Mouse (Mus musculus): ENCODE measurements at regions not wholly inside any gene's neighbourhood (a gene's known extent, or its start where the extent isn't known, plus 50 kb on each side); places are given as distances from the start of the nearest gene placed in this dataset.
A peak's percentile ranks its signal among the peaks of the same experiment; 100 is the strongest.
"Not testable (repeated sequence)": the region's sequence is repeated elsewhere in the genome, so short reads cannot be mapped to it uniquely, and the experiment has no call there.

DNA sequence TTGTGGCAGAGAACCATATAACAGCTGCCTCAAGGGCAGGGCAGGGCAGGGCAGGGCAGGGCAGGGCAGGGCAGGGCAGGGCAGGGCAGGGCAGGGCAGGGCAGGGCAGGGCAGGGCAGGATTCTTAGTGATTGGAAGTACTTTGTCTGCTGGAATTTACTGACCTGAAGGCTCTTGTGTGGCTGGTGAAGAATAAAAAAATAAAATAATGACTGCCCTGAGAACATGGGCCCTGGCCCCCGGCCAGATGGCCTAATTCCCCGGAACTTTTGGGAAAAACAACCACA, 169.3 kb downstream of the Qk start:
- DNase-seq; intact Hi-C loops (cut with DNase I): not testable (repeated sequence)

DNA sequence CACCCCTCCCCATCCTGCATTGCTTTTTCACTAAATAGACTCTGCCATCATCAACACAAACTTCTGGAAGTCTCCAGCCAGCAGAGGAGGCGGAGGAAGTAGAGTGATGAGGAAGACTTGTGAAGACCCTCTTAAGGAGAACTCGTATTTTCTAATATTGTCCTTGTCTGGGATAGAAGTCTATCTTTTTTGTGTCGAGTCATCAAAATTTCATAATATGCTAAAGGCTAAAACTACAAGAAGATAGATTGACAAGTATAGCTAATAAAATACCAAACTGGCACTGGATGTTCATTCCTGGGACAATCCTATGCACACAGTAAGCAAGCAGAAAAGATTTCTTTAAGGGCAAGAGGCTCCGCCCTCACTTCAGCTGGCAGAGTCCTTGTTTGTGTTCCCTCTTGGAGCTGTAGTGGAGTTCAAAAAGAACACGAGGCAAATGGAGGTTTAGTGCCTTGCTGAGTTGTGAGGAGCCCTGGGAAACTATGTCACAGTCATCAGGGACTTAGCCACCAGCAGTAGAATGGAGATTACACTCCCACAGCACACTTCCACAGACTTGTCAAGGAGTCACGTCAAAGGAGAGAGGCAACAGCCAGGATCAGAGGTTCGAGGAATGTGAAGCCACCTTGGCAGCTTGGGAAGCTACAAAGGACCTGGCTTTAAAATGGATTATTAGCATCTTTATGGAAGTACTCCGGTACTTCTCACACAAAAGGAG, 169.8 kb downstream of the Qk start:
- DNase-seq: no peak
- intact Hi-C loops (cut with DNase I): no loop called here

DNA sequence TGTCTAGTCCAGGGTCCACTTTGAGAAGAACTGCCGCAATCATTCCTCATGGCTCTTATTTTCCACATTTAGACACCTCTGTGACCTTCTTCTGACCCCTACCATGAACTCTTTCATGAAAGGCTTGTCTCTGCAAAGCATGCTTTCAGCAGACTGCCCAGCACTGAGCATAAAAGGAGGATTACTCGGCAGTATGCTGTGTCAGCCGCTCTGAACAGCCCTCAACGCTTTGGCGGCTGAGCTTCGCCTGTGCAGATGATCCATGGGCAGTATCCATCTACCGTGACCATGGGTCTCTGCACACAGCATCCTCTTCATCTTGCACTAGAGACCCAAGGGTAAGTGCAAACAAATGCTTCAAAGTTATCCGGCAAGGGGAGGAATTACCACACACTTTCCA, 172.5 kb downstream of the Qk start:
- intact Hi-C loops (cut with DNase I): no loop called here
- no peak for DNase-seq

DNA sequence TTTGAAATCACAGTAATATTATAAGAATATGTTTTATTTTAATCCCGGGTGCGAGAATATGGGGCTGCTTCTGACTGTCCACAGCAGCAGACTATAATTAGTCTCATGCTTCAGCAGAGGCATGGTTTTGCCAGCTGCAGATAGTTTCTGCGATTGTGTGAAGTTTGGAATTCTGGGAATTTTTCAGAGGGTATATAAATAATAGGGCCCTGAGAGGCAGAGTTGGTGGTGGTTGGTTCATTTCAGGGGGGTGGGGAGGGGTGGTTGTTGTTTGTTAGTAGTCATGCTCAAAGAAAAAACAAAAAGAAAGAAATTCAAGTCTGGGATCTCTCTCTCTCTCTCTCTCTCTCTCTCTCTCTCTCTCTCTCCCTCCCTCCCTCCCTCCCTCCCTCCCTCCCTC, 173.1 kb downstream of the Qk start:
- DNase-seq: no peak
- intact Hi-C loops (cut with DNase I): no loop called here

DNA sequence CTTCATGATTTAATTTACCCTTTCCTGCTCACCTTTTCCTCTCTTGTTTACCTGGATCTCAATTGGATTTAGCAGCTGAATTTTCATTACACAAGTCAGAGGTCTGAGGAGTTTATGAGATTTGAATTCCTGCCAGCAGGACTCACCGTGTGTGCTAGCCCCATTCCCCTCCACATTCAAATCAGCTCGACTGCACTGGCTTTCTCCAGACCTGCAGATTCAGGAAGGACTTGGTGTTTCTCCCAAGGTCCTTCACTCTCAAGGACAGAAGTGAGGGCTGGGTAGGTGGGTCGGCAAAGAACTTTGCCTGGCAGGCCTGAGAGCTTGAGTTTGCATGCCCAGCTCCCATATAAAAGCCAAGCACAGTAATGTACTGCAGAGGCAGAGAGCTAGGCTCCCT, 180.8 kb downstream of the Qk start:
- no peak for DNase-seq
- intact Hi-C loops (cut with DNase I): no loop called here

DNA sequence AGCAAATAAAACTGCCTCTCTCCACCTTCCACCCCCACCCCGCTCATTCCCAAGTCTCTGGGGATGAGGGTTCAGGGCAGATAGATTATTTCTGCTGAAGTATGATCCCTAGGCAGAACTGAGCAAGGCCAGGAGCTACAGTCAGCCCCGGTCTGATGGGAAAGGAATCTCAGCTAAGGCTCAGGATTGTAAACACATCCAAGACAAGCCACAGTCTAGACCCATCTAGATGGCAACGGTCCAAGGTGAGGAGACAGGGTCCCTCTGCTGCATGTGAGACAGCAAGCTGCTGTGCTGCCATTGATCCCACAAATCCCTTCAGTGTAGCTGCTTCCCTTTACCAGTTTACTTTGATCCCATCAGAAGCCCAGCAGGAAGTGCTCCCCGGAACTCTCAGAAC, 181.3 kb downstream of the Qk start:
- no peak for DNase-seq
- intact Hi-C loops (cut with DNase I): no loop called here

DNA sequence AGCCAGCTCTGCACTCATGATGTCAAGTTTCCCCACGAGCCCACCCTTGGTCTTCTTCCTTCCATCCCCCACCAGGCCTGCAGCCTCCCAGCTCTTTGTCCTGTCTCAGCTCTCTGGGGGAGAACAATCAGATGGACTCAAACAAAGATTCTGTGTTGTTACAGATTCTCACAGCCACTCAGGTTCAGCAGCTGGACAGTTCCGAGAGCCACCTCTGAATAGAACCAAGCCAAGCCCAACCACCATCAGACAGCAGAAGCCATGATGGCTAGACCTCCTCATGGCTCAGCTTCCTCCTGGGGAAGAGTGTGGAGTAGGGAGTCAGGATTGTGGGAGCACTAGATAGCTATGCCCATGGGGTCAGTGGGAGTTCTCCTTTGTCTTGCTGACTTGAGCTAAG, 184.5 kb downstream of the Qk start:
- DNase-seq: peak; percentile 17 to 47
- intact Hi-C loops (cut with DNase I): no loop called here

DNA sequence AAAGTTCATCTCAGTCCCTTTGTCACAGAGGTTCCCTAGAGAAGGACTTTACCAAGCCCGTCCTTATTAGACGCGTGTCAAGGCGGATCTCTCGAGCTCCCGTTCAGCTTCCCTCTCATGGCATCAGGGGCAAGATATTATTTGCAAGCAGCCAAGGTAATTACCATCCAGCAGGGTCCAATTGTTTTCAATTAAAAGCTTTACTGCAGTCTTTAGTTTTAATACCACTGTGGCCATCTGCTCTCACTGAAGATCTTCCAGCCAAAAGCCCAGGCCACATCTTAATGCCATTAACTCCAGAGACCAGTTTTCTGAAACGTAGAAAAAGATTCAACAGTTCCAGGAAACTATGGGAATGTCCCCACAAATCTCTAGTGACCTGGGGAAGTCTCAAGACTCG, 191.1 kb downstream of the Qk start:
- intact Hi-C loops (cut with DNase I): no loop called here
- DNase-seq: no peak

DNA sequence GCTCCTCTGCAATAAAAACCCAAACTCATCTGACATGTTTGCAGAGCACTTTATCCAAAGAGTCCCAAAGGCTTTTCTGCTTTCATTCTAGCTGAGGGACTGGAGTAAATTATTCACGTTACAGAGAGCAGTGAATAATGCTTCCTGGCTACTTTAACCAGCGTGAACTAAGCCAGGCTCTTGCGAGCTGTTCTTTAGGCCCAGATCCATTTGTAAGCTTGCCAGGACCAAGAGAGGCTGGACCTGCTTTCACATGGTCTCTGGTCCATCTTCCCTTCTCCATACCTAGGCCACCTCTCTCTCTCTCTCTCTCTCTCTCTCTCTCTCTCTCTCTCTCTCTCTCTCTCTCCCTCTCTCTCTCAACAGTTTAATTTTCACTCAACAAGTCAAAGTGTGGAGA, 197.2 kb downstream of the Qk start:
- intact Hi-C loops (cut with DNase I): no loop called here
- no peak for DNase-seq

DNA sequence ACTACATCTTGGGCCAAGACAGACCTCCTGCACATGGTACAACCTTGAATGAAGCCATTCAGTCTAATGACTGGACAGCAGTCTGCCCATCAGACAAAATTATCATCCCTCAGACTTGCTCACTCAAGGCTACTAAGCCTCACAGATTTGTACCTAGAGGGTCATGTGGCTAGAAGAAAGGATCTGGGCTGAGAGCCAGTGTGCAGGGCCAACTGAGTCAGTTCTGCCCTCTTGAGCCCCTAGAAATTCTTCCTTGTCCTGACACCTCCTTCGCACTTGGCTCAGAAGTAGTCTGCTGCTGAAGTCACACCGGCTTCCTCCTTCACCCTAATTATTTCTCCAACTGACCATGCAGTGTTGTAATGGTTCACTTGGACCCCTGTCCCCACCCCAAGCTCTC, 207.5 kb downstream of the Qk start:
- intact Hi-C loops (cut with DNase I): loop anchor here (10.0 kb wide), 1 partner anchor 1713 kb away; no protein-coding TSS in a partner anchor
- no peak for DNase-seq

DNA sequence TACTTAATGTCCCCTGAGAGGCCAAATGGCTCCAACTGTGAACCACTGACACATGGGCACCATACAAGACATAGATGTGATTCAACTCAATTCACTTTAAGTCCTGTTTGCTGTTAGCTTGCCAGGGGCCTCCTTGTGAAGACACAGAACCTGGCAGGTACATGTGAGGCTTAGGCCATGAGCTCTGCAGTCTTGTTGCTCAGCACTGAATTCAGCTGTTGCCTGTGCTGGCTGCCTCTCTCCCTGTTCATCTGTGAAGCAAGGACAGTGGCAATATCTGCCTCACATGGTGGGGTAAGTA, 209.3 kb downstream of the Qk start:
- DNase-seq: no peak
- intact Hi-C loops (cut with DNase I): loop anchor here (10.0 kb wide), 1 partner anchor 1714 kb away; no protein-coding TSS in a partner anchor

DNA sequence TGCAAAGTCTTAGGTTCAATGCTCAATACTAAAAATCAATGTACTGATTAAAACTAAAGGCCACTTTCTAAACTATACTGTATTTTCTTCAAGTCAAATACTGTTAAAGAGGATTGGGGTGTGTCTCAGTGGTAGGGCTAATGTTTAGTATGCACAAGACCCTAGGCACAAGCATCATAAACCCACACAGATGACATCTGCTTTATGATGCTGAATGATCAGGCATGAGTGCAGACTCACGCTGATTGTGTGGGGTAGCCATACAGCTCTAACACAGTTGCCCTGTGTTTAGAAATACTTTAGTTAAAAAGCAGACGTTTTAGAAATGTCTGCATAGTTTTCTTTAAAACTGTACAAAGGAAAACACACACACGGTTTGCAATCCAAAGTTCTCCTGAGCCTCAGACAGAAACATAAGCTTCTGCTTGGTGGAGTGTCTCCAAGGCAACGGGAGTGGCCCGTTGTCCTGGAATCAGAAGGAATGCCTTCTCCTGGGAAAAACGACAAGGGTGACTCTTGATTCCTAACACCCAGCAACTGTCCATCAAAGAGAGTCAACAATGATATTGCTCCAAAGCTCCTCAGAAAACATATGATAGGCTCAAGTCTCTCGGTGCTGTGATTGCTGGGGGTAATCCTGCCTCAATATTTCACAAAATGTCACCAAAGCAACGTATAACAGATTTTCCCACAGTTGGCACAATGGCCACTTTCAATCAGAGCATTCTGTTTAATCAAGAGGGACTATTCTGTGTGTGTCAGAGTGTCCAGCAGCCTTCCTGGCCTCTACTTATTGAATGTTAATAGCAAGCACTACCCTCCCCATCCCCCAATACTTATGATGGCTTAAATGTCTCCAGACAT, 209.9 kb downstream of the Qk start:
- intact Hi-C loops (cut with DNase I): loop anchor here (5.0 to 10.0 kb wide), 2 partner anchors 73 to 1715 kb away; no protein-coding TSS in a partner anchor
- no peak for DNase-seq

DNA sequence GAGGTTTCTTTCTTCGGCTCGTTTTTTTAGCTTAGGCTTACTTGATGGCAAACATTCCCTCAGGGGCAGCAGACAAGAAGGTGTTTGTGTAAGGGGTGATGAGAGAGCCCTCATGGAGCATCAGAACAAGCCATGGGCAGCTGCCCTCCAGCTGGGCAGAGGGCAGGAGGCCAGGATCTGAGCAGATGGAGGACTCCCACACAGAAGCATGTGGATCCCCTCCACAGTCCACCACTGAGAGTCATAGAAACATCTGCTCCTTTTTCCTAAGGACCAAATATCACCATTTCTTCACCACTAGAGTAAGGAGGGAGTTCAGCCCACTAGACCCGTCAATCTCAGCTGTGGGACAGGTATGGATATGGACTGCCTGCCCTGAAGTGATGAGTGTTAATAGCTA, 214.4 kb downstream of the Qk start:
- intact Hi-C loops (cut with DNase I): loop anchor here (5.0 kb wide), 1 partner anchor 77 kb away; no protein-coding TSS in a partner anchor
- DNase-seq: peak; percentile 24 to 39

DNA sequence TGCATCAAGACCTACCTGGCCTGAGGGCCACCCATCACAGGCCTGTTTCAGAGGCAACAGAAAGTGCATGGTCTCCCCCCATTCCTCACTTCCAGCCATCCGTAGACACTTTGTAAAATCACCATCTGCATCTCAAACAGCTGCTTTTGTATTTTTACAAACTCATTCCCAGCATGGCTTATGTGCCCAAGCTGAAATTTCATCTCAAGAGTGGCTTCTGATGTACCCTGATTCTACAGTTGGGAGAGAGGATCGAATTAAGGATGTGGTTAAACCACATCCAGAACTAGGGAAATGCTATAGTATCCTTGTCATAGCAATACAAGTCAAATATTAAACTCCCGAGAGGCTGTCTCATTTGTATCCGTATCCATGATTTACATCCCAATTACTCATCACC, 221.5 kb downstream of the Qk start:
- no peak for DNase-seq
- intact Hi-C loops (cut with DNase I): loop anchor here (5.0 kb wide), 3 partner anchors 104 to 394 kb away; no protein-coding TSS in a partner anchor

DNA sequence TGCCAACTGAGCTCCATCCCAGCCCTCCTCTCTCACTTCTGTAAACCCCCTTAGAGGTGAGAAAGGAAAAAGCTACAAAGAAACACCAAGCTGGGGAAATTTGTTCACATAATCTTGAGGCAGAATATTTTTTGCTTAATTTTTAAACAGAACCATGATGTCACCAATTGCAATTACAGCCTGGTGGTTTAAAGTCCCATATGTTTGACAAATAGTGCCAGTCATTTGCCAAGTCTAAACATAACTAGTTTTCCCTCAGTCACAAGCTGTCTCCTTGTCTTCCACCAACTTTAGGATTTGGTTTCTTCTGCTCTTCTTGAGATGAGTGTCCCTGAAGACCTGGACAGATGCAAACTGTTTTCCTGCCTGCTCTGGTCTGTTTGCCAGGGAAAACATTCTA, 222.0 kb downstream of the Qk start:
- no peak for DNase-seq
- intact Hi-C loops (cut with DNase I): loop anchor here (5.0 kb wide), 3 partner anchors 105 to 395 kb away; no protein-coding TSS in a partner anchor

DNA sequence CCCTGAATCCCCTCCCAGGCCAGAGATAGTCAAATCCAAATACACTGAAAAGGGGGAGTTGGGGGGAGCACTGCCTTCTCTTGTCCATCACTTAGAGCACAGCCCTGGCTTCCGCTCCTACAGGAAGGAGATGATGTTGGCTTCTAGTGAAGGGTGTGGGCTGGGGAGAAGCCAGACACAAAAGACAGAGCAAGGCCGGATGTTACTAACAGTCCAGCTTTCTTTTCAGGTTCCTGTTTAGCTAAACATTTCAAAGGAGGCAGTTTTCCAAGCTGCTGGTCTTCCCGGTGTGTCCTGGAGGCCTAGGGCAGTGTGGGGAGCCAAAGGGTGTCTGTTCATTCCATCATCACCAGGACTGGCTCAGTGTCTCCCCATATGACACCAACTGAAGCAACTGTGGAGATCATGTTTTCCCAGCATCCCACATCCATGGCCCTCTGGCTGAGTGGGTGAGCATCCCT, 223.8 kb downstream of the Qk start:
- intact Hi-C loops (cut with DNase I): loop anchor here (2.0 to 5.0 kb wide), 4 partner anchors 106 to 396 kb away; no protein-coding TSS in a partner anchor

DNA sequence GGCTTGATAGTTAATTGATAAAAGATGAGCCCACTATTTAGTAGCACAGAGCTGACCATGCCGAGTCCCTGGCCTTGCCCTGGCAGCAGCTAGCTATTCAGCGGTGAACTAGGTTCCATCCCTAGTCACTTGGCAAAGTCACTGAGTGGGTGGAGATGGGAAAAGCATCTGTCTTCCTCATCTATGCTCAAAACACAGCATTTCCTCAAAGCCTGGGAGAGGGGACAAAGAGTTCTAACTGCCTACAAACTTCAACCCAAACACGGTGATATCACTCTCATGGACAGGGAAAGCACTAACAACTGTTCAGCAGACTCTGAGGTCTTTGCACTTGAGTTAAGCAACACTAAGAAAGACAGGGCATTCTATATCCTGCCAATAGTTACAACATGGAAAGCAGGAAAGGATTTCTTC, 225.5 kb downstream of the Qk start:
- intact Hi-C loops (cut with DNase I): loop anchor here (2.0 to 5.0 kb wide), 4 partner anchors 52 to 337 kb away; no protein-coding TSS in a partner anchor
- DNase-seq: peak; percentile 71 to 74

More for the DNA sequence above, 223.8 kb downstream of the Qk start:
- peak; percentile 44 to 50 for DNase-seq

DNA sequence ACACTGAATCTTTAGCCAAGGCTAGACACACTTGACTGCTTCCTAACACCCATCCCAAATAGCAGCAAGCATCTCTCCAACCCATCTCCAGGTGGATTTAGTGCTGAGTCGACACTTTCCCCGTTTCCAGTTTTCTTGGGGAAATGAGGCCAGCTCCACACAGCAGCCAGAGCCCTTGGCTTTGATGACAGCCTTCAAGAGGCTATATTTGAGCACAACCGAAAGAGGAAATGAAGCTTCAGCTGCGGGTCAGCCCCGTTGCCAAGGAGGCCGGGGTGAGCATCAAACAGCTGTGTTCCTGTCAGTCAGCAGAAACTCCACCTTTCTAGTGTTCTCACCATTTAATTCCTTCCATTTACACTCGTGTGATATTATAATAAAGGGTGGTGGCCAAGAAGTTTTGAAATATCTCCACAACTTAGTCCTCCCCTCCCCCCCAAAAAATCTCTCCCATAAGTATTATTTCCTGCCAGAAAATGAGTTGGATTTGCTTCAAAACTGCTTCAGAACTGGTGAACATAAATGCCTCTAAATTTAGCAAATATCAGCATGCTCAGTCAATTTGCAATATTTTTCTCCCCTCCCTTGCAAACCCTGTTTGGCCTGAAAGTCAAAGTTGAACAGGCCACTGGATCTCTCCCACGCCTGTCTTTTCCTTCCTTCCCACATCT, 226.1 kb downstream of the Qk start:
- DNase-seq: peak; percentile 70 to 75
- intact Hi-C loops (cut with DNase I): loop anchor here (2.0 to 5.0 kb wide), 4 partner anchors 51 to 336 kb away; no protein-coding TSS in a partner anchor

DNA sequence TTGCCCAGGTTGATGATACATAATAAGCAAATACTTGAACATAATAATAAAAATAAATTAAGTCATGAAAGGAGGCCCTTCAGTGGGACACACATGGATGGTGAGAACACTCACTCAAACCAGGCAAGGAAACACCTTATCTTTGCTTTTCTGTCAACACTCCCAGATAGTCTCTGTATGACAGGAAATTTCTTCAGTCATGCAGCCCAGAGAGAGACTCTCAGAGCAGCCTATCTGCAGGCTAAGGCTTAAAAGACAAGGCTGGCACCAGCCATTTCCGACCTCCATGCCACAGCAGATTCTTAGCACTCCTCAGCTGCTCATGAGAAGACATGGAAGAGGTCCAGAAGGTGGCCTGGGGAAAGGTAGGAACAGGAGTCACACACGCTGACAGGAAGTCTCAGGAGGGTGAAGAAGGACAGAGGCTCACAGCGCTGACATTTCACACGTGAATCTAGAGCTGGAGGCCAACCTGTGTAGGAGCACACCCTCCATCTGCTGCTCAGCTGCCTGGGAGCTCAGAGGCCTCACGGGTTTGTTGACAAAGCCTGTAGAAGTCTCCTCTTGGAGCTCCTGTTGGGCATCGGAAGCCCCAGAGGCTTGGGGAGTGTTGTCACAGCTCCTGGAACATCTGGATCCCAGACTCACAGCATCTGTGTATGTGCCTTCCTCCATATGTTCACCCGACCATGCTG, 232.3 kb downstream of the Qk start:
- intact Hi-C loops (cut with DNase I): no loop called here
- no peak for DNase-seq

DNA sequence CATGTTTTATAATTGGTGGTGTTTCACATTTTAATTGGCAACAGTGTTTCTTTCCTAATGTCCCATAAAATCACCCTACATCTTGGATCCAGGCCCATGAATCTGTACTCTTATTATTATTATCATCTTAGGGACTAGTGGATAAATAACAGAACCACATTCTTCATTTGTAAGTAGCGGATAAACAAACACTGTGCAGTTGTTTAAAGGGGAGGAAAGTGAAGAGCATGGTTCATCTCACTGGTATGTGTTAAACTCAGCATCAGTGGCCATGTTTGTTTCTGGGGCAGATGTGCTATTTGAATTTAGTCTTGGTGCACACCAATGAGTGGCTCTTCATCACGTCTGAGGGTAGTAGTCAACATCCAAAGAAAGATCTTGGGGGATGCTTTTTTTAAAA, 233.1 kb downstream of the Qk start:
- DNase-seq: no peak
- intact Hi-C loops (cut with DNase I): no loop called here

Data from heart, postnatal 14 days (tissue).